Mouse (Mus musculus) left cerebral cortex, postnatal 25 days (tissue): ENCODE results near the gene Urb1. TPM values are rescaled to one million over a fixed set of nuclear protein-coding genes. Genes with fewer than 3 reads are reported as not detected.

Experiments
- DNase-seq, 2 experiments: peaks; one replicate each; pipeline ENCODE4 v3.0.0; 2022; ENCODE audit warnings: low spot score in 2 of 2, mixed read lengths in 1 of 2
- intact Hi-C: fragments of 180-260 bp; cut with DNase I; formaldehyde crosslinking; loops from one replicate; pipeline ENCODE4 v1.15.1; 2025
- total RNA-seq, 2 experiments: library from RNA; stranded (reverse); gene quantifications; 2 replicates each; pipeline ENCODE4 v1.2.3; 2021

Gene Urb1
- total RNA-seq, 2 experiments from 2014 or later, result 13.7 to 14.4 TPM

- intact Hi-C loops, result loop anchor here (1.0 to 5.0 kb wide), 3 partner anchors 38 to 213 kb away; no protein-coding TSS in a partner anchor
- no peak for DNase-seq
Observed at GRCm38 (mm10) chr16:90710313-90710712, 99.9 kb downstream of the Urb1 start.

- peak; percentile 82 to 90 for DNase-seq
- intact Hi-C loops, result loop anchor here (1.0 to 5.0 kb wide), 4 partner anchors 37 to 212 kb away; no protein-coding TSS in a partner anchor
Observed at GRCm38 (mm10) chr16:90709711-90710289, 100.4 kb downstream of the Urb1 start.

DNA sequence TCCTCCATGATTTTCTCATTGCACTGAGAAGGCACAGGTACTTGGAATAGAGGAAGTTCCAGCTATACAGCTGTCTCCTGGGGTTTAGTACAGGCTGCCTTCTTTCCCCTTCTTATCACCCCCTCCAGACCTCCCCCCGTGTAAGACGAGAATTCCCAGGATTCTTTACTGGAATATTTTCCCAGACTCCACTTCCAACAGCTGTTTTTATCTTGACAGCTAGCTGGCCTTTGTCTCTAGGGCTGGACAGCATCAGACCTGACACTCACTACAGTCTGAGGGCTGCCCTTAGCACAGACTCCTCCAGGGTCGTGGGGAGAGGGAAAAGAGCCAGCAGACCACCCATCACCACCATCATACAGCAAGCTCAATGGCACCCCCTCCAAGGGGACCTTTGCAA is 103.9 kb downstream of the Urb1 start:
- intact Hi-C loops, result no loop called here
- DNase-seq, result no peak

DNA sequence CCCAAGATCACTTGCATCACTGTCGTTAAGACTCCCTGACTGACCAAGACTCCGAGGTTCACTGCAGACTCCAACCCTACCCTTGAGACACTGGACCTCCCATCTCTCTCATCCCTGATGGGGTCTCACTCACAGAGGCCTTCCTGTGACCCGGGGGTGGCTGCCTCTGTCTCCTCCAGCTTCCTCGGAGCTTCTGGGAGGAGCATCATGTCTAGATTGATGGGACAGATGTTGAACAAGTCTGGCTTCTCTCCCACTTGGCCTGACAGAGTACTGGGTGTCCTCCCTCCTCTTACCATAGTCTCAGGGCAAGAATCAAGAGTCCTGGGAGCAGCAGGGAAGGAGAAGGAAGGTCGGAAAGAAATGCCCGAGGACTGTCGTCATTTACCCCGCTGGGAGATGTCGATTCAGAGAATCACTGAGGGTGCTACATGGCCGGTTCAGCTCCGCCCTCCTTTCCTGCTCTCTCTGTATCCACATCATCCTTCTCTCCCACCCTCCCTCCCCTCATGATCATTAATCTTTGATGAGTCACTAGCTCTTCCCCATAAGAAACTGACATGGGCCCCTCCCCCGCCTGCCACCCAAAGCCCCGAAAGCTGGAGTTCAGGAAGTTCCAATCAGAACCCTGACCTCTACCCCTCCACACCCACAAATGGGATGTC is 105.9 kb downstream of the Urb1 start:
- no peak for DNase-seq
- intact Hi-C loops, result no loop called here

- no peak for DNase-seq
- intact Hi-C loops, result no loop called here
Observed at GRCm38 (mm10) chr16:90703646-90704045, 106.6 kb downstream of the Urb1 start.

- intact Hi-C loops, result no loop called here
- DNase-seq, result no peak
Observed at GRCm38 (mm10) chr16:90701541-90701940, 108.7 kb downstream of the Urb1 start.

Other genes with a start within 250 kb of the Urb1 start
- gene Mis18a, start 83.0 kb downstream of the Urb1 start, total RNA-seq, result 1 to 10 TPM; 7.6 to 8.1 TPM
- gene Mrap, start 72.2 kb downstream of the Urb1 start, total RNA-seq, result under 1 TPM in 1 of 2 experiments, not detected in 1; 0.87 TPM
- 1 to 10 TPM; 1.6 to 1.8 TPM for gene Eva1c, start 16.3 kb upstream of the Urb1 start, total RNA-seq
- gene Cfap298, start 124.7 kb upstream of the Urb1 start, total RNA-seq, result 10 to 100 TPM; 40.0 to 42.4 TPM
- gene Synj1, start 200.9 kb upstream of the Urb1 start, total RNA-seq, result 100 to 1,000 TPM; 329 to 335 TPM
- 10 to 100 TPM; 45.1 to 57.4 TPM for gene Paxbp1, start 234.1 kb upstream of the Urb1 start, total RNA-seq